Mouse (Mus musculus) ES-E14 (cell line): ENCODE data around the gene Emc6. TPM values are rescaled to one million over a fixed set of nuclear protein-coding genes. Genes with fewer than 3 reads are reported as not detected.

Source experiments
- DNase-seq: peaks from one replicate; pipeline ENCODE4 v3.0.0-alpha.2; 2013; ENCODE audit warnings: low read depth, low spot score
- H3K27ac ChIP-seq: 2 replicates; pipeline ENCODE4 v1.5.1; 2012; ENCODE audit warnings: low read depth, mild to moderate bottlenecking, low read length, moderate library complexity, mixed read lengths; ENCODE audit not compliant: poor library complexity, insufficient read depth, severe bottlenecking
- H3K36me3 ChIP-seq: 2 replicates; pipeline ENCODE4 v1.6.1; 2012; ENCODE audit warnings: mild to moderate bottlenecking, low read length, moderate library complexity, mixed read lengths; ENCODE audit not compliant: control insufficient read depth, poor library complexity, insufficient read depth, severe bottlenecking
- H3K4me1 ChIP-seq, 2 experiments: fragments of 150-350 bp in 1 of 2; sonication (generic) in 1 of 2; 2 replicates each; pipeline ENCODE4 v1.6.1; 2012; ENCODE audit warnings: low read length in 2 of 2, mild to moderate bottlenecking in 1 of 2, mixed read lengths in 1 of 2; ENCODE audit not compliant: control insufficient read depth in 2 of 2, insufficient read depth in 2 of 2, poor library complexity in 1 of 2
- H3K4me3 ChIP-seq, 2 experiments: fragments of 150-350 bp in 1 of 2; sonication (generic) in 1 of 2; 2 replicates each; pipeline ENCODE4 v1.5.1; 2012; ENCODE audit warnings: low read length in 2 of 2, low read depth in 1 of 2, mild to moderate bottlenecking in 1 of 2, mixed read lengths in 1 of 2; ENCODE audit not compliant: insufficient read depth in 1 of 2, poor library complexity in 1 of 2, severe bottlenecking in 1 of 2
- H3K9ac ChIP-seq: 2 replicates; pipeline ENCODE4 v1.6.1; 2012; ENCODE audit warnings: low read depth, mild to moderate bottlenecking, low read length, mixed read lengths; ENCODE audit not compliant: poor library complexity, insufficient read depth, severe bottlenecking
- H3K9me3 ChIP-seq: fragments of 150-350 bp; sonication (generic); 2 replicates; pipeline ENCODE4 v1.6.1; 2012; ENCODE audit warnings: low read depth, mild to moderate bottlenecking, low read length; ENCODE audit not compliant: control insufficient read depth, insufficient read depth
- CHD2 ChIP-seq: IDR thresholded peaks from 2 replicates; pipeline ENCODE4 v1.6.1; 2014; ENCODE audit warnings: mild to moderate bottlenecking, low read depth, low read length, inconsistent platforms
- HCFC1 ChIP-seq: IDR thresholded peaks from 2 replicates; pipeline ENCODE4 v1.6.1; 2012; ENCODE audit warnings: low read length, inconsistent platforms, borderline replicate concordance; ENCODE audit not compliant: insufficient read depth
- MAFK ChIP-seq: IDR thresholded peaks from 2 replicates; pipeline ENCODE4 v1.6.1; 2014; ENCODE audit warnings: mild to moderate bottlenecking, low read depth, low read length, inconsistent platforms; ENCODE audit not compliant: insufficient read depth
- ZC3H11A ChIP-seq: IDR thresholded peaks from 2 replicates; pipeline ENCODE4 v1.6.1; 2012; ENCODE audit warnings: low read depth, mild to moderate bottlenecking, inconsistent platforms, low read length, borderline replicate concordance
- ZNF384 ChIP-seq: IDR thresholded peaks from 2 replicates; pipeline ENCODE4 v1.6.1; 2012; ENCODE audit warnings: low read depth, low read length, inconsistent platforms
- in situ Hi-C, 2 experiments: fragments of 600-800 bp; cut with MboI; formaldehyde crosslinking; loops; one replicate each; pipeline ENCODE4 v1.15.1; 2025; ENCODE audit warnings: low sequenced_read_pairs in 2 of 2, inconsistent platforms in 1 of 2; ENCODE audit not compliant: unreplicated experiment in 2 of 2
- total RNA-seq: library from RNA; depleted of rRNA; stranded (reverse); fragments of 300-350 nt; gene quantifications from 2 replicates; pipeline ENCODE4 v1.2.3, GENCODE M21; 2012

Gene Emc6
- total RNA-seq, 1 experiment: 95.4 TPM

DNA sequence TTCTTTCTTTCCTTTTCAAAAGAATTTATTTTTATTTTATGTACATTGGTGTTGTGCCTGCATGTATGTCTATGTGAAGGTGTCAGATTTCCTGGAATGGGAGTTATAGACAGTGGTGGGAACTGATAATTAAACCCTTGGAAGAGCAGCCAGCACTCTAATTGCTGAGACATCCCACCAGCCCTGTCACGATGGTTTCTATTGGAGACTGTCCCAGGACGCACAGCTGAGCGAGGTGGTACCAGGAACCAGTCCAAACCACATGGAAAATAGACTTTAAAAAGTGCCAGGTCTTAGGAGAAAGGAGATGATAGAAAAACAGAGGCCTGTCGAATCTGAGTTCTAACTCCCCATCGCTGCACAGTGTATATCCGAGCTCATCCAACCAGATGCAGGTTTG is 21.8 kb downstream of the Emc6 start:
- TF ChIP-seq HCFC1 (no peak), ZC3H11A (no peak), CHD2 (no peak)
- no peak overlapping the region for H3K9ac ChIP-seq
- no peaks in the 10 kb centered on the region for H3K9me3 ChIP-seq
- in situ Hi-C loops: no loop called here
- no peak for DNase-seq
- no peaks in the 10 kb centered on the region for H3K36me3 ChIP-seq
- H3K27ac ChIP-seq: no peak overlapping the region
- no peaks in the 10 kb centered on the region for H3K4me1 ChIP-seq
- H3K4me3 ChIP-seq: no peak overlapping the region

DNA sequence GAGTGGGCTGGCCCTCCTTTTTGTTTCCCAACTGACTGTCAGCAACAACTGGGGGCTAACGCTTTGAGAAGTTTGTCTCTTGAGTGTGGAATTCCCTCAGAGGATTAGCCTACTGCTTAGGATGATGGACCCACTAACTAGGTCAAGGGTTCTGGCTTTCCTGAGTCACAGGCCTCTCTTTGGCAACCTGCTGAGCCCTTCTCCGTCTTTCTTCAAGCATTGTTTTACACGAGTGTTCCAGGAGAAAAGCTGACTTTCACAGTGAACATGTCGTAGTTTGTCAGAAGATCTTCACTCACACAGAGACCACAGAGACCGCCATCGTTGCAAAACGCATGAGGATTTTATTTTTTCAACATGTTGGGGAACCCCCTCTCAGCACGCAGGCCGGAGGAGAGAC is 28.6 kb downstream of the Emc6 start:
- in situ Hi-C loops: no loop called here
- H3K9ac ChIP-seq: no peak overlapping the region; the same call in 1 of the 2 replicates
- no peaks in the 10 kb centered on the region for H3K9me3 ChIP-seq
- peak overlapping the region; percentile 33 for H3K27ac ChIP-seq
- H3K36me3 ChIP-seq: no peaks in the 10 kb centered on the region
- peaks cover 5 to 24% of the 10 kb centered on the region in 2 experiments for H3K4me1 ChIP-seq
- H3K4me3 ChIP-seq: no peak overlapping the region; a peak in 1 of 4 replicates
- TF ChIP-seq HCFC1: no peak
- no peak for TF ChIP-seq MAFK
- no peak for TF ChIP-seq ZNF384
- TF ChIP-seq ZC3H11A: no peak
- TF ChIP-seq CHD2: no peak
- DNase-seq: no peak

DNA sequence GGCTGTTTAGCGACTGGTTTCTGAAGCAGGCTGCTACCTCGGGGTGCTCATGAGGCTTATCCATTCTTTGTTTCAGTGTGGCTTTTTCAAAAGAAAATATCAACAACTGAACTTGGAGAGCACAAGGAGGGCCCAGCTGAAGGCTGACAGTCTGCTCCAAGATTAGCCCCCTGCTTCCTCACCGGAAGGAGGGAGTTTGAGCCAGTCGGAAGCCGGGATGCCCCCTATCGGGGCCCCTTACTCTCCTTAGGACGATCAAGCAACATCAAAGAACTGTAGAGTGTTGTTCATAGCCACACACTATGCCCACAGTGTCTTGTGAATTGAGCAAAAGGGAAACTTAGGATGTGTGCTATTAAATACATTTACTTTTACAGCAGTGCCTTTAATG is 29.9 kb downstream of the Emc6 start:
- H3K36me3 ChIP-seq: no peaks in the 10 kb centered on the region
- DNase-seq: no peak
- in situ Hi-C loops: no loop called here
- H3K4me1 ChIP-seq: peaks cover 6 to 25% of the 10 kb centered on the region in 2 experiments
- TF ChIP-seq ZNF384 (no peak), CHD2 (no peak), ZC3H11A (no peak), MAFK (no peak), HCFC1 (no peak)
- peak overlapping the region; percentile 45; the same call in 1 of the 2 replicates for H3K9ac ChIP-seq
- H3K4me3 ChIP-seq: peak overlapping the region in 1 of 2 experiments; percentile 48; a peak in 1 of 4 replicates
- H3K27ac ChIP-seq: peak overlapping the region; percentile 95
- no peaks in the 10 kb centered on the region for H3K9me3 ChIP-seq

DNA sequence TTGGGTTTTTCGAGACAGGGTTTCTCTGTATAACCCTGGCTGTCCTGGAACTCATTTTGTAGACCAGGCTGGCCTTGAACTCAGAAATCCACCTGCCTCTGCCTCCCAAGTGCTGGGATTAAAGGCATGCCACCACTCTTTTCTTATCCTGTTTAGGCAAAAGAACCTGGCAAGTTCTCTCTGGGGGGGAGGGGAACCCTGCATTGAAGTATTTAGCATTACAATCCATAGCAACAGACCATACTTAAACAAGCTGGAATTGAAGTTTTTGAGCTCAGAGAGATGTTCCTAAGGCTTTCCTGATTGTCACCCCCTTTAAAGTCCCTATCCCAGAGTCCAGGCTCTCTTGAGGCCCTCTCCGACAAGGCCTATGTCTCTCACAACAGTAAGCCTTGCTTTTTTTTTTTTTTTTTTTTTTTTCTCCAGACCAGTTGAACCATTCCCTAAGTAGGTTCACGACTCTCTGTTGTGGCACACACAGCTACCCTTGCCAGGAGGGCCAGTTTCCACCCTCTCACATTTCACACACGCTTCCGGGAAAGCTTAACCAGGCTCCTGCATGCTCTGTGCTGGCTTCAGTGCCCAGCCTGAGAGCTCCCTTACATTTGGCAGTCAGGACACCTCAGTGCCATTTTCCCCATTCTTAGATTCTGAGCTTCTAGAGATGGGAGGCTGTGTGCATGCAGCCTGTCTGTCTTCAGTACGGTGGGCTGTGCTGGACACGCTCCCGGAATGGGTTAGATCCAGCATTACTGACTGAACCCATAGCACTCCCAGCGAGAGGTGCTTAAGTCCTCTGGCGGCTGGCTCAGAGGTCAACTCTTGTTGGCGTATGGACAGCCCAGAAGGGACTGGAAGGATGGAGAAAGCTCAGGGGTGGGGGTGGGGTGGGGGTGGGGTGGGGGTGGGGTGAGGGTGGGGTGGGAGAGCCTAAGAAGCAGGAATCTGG is 30.5 kb downstream of the Emc6 start:
- Histone ChIP-seq H3K4me3 (peak overlapping the region; percentile 14 to 48; a peak in 3 of 4 replicates), H3K36me3 (no peaks in the 10 kb centered on the region), H3K9me3 (no peaks in the 10 kb centered on the region), H3K4me1 (peaks cover 6 to 25% of the 10 kb centered on the region in 2 experiments), H3K27ac (peak overlapping the region; percentile 95), H3K9ac (peak overlapping the region; percentile 38; the same call in 1 of the 2 replicates)
- DNase-seq: no peak
- TF ChIP-seq HCFC1 (no peak), ZNF384 (peak; percentile 69), ZC3H11A (no peak)
- in situ Hi-C loops: no loop called here
